Mouse (Mus musculus) hindbrain, embryonic 13.5 days (tissue): ENCODE results near the gene Cd28. TPM values are rescaled to one million over a fixed set of nuclear protein-coding genes. Genes with fewer than 3 reads are reported as not detected.

Experiments used
- ATAC-seq: fragments of 200-750 bp; cut with Nextera tagmentation; 2 replicates; pipeline ENCODE4 v1.8.0; 2017; ENCODE audit warnings: moderate TSS enrichment; ENCODE audit not compliant: low FRiP score
- H3K27ac ChIP-seq: fragments of 300-500 bp; sonication (generic); 2 replicates; pipeline ENCODE4 v1.5.1; 2015; ENCODE audit warnings: inconsistent platforms, mild to moderate bottlenecking, moderate library complexity
- H3K27me3 ChIP-seq: fragments of 300-500 bp; sonication (generic); 2 replicates; pipeline ENCODE4 v1.6.1; 2015; ENCODE audit warnings: mild to moderate bottlenecking, inconsistent platforms
- H3K36me3 ChIP-seq: fragments of 300-500 bp; sonication (generic); 2 replicates; pipeline ENCODE4 v1.6.1; 2015; ENCODE audit warnings: mild to moderate bottlenecking, inconsistent platforms
- H3K4me1 ChIP-seq: fragments of 300-500 bp; sonication (generic); replicated peaks from 2 replicates; pipeline ENCODE4 v1.6.1; 2015; ENCODE audit warnings: inconsistent platforms
- H3K4me2 ChIP-seq: fragments of 300-500 bp; sonication (generic); 2 replicates; pipeline ENCODE4 v1.6.1; 2015; ENCODE audit warnings: inconsistent platforms, mild to moderate bottlenecking, moderate library complexity
- H3K4me3 ChIP-seq: fragments of 300-500 bp; sonication (generic); 2 replicates; pipeline ENCODE4 v1.5.1; 2015; ENCODE audit warnings: mild to moderate bottlenecking, inconsistent platforms
- H3K9ac ChIP-seq: fragments of 300-500 bp; sonication (generic); 2 replicates; pipeline ENCODE4 v1.6.1; 2015; ENCODE audit warnings: mild to moderate bottlenecking, inconsistent platforms
- H3K9me3 ChIP-seq: fragments of 300-500 bp; sonication (generic); 2 replicates; pipeline ENCODE4 v1.6.1; 2016; ENCODE audit warnings: inconsistent platforms
- WGBS: fragments of 180-500 bp; shearing (Covaris S2); methylation state at CpG from one replicate; pipeline ENCODE4 v1.1.7; 2015; 5-methylcytosine and 5-hydroxymethylcytosine counted together
- polyA plus RNA-seq: library from polyadenylated mRNA; unstranded; fragments of >200 nt; fragmentation: Nextera tagmentation; extraction: Ambion mirVana; gene quantifications from 2 replicates; pipeline ENCODE4 v1.2.1, GENCODE M21; 2015

The Cd28 gene
- polyA plus RNA-seq, result 0.10 and 0.19 TPM in 2 replicates

DNA sequence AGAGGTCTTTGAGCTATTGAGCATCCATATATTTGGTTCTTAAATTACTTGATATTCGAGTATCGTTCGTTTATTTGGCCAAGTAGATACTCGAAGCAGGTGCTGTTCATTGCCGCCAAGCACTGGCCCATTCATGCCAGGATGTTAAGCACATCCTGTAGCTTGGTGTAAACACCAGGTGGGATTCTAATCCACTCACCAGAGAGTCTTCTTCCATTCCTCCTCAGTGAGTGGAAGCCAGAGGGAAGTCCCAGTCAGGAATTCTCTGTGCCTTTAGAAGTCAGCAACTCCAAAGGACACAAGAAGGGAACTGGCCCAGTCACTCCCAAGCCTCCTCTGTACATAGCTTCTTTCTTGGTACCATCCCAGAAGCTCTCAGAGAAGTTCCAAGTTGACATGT is at the start of gene Cd28:
TSS of gene Cd28 (plus strand) at position 234 of the 400 bp plus-strand sequence.
- Histone ChIP-seq H3K4me3 (no peak within 1 kb of the TSS), H3K9me3 (no peaks in the 10 kb centered on the region), H3K27ac (no peak within 1 kb of the TSS), H3K36me3 (no peaks in the 10 kb centered on the region), H3K27me3 (no peaks in the 10 kb centered on the region), H3K4me1 (no peaks in the 10 kb centered on the region), H3K4me2 (no peak within 1 kb of the TSS), H3K9ac (no peak within 1 kb of the TSS)
- 93% methylated on average over 5 of the region's 5 CpGs for WGBS
- no peak for ATAC-seq

DNA sequence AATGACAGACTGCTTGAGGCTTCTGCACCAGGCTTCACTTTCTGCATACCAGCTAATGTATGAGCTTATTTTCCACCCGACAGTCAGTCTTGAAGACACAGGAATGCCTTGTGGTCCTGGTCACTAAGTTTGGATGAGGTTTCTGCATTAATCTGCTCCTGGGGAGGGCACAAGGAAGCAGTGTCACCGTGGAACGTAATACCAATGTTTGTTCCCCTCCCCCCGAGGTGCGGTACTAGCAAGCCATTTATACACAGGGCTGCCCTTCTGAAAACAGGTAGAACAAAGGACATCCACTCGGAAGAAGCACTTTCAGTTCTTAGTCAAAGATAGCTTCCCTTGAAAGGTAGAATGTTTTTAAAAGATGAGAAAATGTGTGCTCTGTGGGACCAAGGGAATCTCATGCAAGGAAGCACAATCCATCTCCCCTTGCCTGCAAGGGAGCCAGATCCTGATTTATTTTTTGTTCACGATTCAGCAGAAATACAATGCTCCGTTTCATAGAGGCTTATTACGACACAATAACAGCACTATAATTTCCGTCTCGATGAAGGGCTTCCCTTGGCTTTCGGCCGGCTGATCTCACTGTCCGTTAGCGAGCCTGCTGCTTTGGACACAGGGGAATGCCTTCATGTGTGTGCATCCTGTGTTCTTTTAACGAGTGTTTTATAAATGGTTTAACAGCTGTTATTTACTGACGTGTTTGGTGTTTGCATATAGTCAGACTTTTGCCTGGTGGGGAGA is 48.6 kb upstream of the Cd28 start:
- Histone ChIP-seq H3K4me2 (peak overlapping the region; percentile 34), H3K4me1 (peaks cover 9% of the 10 kb centered on the region), H3K36me3 (no peaks in the 10 kb centered on the region), H3K27ac (peak overlapping the region; percentile 73), H3K9ac (peak overlapping the region; percentile 62), H3K27me3 (no peaks in the 10 kb centered on the region), H3K9me3 (no peaks in the 10 kb centered on the region), H3K4me3 (no peak overlapping the region)
- peak; percentile 43; the same call in 1 of the 2 replicates for ATAC-seq
- WGBS, result 46% methylated on average over 17 of the region's 17 CpGs

DNA sequence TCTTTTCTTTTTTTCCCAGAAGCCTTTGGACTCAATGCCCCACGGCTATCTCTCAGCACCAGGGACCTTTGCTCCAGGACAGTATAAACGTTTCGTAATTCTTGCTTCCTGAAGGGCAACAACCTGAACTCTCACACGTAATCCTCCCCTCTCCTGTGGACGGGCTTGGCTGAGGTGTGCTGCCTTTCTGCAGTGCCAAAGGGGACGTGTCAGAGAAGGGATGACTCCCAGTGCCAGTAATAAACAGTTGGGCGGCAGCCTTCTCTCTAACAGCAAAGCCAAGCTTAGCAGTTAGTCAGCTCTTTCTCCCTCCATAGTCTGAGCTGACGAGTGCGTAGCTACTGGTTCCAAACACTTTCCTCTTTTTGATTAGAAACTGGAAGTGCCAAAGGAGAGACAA is 47.6 kb upstream of the Cd28 start:
- H3K27me3 ChIP-seq, result no peaks in the 10 kb centered on the region
- no peak overlapping the region for H3K4me2 ChIP-seq
- H3K9me3 ChIP-seq, result no peaks in the 10 kb centered on the region
- H3K27ac ChIP-seq, result no peak overlapping the region
- no peak overlapping the region for H3K4me3 ChIP-seq
- no peak overlapping the region for H3K9ac ChIP-seq
- no peaks in the 10 kb centered on the region for H3K36me3 ChIP-seq
- H3K4me1 ChIP-seq, result peaks cover 9% of the 10 kb centered on the region
- ATAC-seq, result no peak
- 78% methylated on average over 9 of the region's 9 CpGs for WGBS

DNA sequence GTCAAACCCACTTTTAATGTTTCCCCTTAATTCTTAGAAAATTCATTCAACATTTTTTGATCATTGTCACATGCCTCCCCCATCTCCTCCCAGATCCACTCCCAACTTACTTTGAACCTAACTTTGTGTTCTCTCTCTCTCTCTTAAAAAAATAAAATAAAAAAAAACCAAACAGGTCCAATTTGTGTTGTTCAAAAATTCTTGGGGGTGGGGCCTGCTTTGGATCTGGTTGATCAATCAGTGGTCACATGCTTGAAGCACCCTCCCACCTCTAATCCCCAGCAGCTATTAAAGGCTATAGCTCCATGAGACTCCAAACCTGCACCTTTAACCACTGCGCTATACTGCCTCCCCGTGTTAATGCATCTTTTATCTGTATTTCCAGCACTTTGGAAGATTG is 46.9 kb upstream of the Cd28 start:
- WGBS, result 94% methylated on average over 2 of the region's 2 CpGs

DNA sequence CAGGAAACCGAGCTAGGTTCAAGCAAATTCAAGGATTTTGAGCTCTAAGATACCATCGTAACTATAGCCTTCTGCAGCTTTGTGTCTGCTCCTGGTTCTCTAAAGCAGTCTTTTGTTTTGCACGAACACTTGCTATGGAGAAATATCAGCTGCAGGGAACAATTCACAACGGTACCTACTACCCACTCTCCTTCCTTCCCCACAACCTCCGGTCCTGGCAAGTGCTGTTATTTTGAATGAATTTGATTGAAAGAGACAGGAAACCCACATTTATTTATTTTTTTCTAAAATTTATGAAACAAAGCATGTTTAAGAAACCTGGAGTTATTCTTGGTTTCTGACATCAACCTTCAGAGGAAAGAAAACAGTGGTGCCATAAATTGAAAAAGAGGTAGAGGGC is 46.4 kb upstream of the Cd28 start:
- ATAC-seq, result no peak
- Histone ChIP-seq H3K27ac (no peak overlapping the region), H3K36me3 (no peaks in the 10 kb centered on the region), H3K9ac (no peak overlapping the region), H3K4me2 (no peak overlapping the region), H3K9me3 (no peaks in the 10 kb centered on the region), H3K27me3 (no peaks in the 10 kb centered on the region), H3K4me3 (no peak overlapping the region), H3K4me1 (peaks cover 9% of the 10 kb centered on the region)
- WGBS, result 79% methylated on average over 5 of the region's 5 CpGs

More for the DNA sequence above, 46.9 kb upstream of the Cd28 start:
- Histone ChIP-seq H3K4me3 (no peak overlapping the region), H3K4me1 (peaks cover 9% of the 10 kb centered on the region), H3K36me3 (no peaks in the 10 kb centered on the region), H3K9ac (no peak overlapping the region), H3K4me2 (no peak overlapping the region), H3K27me3 (no peaks in the 10 kb centered on the region), H3K9me3 (no peaks in the 10 kb centered on the region), H3K27ac (no peak overlapping the region)
- no peak for ATAC-seq

DNA sequence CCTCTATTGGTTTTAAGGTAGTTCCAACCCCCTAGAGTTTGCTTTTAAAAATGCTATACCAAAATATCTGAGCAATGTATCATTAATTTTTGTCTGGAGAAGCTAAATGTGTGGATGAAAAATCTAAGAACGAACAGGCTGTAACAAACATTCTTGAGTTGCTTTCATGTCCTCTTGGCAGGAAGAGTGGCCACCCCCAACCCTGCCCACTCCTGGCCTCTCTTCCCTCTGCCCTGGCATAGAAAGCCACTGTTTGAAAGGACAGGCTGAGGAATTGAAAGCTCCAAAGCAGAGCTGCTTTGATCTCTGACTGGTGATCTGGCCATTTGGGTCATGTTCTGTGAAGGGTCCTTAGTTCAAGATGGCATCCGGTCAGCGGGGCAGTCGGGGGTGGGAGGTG is 32.8 kb upstream of the Cd28 start:
- H3K36me3 ChIP-seq, result no peaks in the 10 kb centered on the region
- no peaks in the 10 kb centered on the region for H3K27me3 ChIP-seq
- H3K4me3 ChIP-seq, result no peak overlapping the region
- no peak overlapping the region for H3K4me2 ChIP-seq
- H3K4me1 ChIP-seq, result no peaks in the 10 kb centered on the region
- 87% methylated on average over 4 of the region's 4 CpGs for WGBS
- ATAC-seq, result no peak
- H3K9ac ChIP-seq, result no peak overlapping the region
- no peak overlapping the region for H3K27ac ChIP-seq
- H3K9me3 ChIP-seq, result no peaks in the 10 kb centered on the region

DNA sequence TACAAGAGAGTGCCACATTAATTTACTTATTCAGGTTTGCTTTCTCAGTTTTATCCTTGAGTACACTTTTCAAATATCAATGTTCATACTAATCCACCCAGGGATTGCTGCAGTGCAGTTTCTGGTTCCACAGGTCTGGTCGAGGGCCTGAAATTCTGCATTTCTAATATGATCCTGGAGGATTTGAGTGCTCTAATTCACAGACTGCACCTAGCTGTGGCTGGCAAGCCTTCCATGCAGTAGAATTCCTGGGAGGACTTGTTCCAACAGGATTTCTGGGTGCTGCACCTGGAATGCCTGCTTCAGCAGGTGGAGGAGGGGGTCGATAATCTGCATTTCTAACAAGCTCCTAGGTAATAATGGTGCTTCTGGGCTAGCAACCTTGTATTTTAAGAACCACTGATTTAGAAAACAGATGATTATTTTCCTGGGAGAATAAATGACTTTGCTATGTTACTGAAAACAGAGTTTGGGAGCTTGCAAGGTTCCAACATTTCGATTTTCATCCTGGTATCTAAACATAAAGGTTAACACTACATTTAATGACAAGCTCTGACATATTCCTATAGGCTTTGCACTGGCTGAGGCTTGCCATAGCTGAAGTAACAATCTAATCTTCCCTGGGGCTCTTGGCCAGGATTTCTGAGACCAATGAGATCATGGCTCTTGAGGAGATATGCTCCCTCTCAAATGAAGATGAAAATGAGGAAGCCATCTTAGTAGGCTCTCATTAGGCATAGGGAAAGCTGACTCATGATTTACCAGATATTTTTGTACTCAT is 20.3 kb upstream of the Cd28 start:
- Histone ChIP-seq H3K9me3 (no peaks in the 10 kb centered on the region), H3K36me3 (no peaks in the 10 kb centered on the region), H3K27me3 (no peaks in the 10 kb centered on the region), H3K27ac (no peak overlapping the region), H3K9ac (no peak overlapping the region), H3K4me3 (no peak overlapping the region), H3K4me2 (no peak overlapping the region), H3K4me1 (no peaks in the 10 kb centered on the region)
- ATAC-seq, result no peak
- 90% methylated on average over 3 of the region's 3 CpGs for WGBS

DNA sequence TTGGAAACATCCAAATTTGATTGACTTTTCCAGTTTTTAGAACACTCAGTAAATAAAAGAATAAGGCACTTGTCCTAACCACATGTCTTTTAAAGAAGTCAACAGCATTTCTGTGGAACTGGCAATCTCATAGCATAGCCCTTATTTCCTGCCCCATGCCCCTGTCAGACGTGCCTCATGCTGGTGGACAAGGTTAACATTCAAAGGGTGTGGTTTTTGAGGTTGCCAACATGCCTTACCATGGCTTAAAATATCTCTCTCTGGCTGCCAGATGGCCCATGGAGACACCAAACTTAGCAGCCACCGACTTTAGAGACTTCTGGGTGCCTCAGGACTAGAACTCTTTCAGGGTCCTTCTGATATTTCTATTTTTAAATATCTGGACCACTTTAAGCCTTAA is 14.0 kb upstream of the Cd28 start:
- no peaks in the 10 kb centered on the region for H3K9me3 ChIP-seq
- no peak overlapping the region for H3K4me3 ChIP-seq
- no peak overlapping the region for H3K27ac ChIP-seq
- ATAC-seq, result no peak
- H3K36me3 ChIP-seq, result no peaks in the 10 kb centered on the region
- WGBS, result 69% methylated on average over 2 of the region's 2 CpGs
- no peaks in the 10 kb centered on the region for H3K4me1 ChIP-seq
- no peak overlapping the region for H3K4me2 ChIP-seq
- no peak overlapping the region for H3K9ac ChIP-seq
- no peaks in the 10 kb centered on the region for H3K27me3 ChIP-seq

DNA sequence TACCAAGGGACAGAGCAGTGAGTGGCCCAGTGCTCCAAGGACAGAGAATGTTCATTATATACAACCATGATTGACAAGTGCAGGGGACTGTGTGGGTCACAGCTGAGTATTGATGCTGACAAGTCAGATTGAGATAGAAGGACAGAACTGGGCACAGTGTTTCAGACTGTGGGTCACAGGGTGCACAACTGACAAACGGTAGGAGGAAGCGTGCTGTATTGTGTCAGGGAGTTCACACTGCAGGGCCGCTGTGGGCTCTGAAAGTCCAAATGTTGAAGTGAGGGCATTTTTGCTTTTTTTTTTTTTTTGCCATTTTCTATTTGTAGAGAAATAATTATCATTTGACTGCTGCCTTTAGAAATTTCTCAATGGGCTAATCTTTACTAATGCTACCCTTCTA is 3.4 kb upstream of the Cd28 start:
- no peak overlapping the region for H3K27ac ChIP-seq
- no peaks in the 10 kb centered on the region for H3K4me1 ChIP-seq
- H3K9me3 ChIP-seq, result no peaks in the 10 kb centered on the region
- H3K4me3 ChIP-seq, result no peak overlapping the region
- 65% methylated on average over 3 of the region's 3 CpGs for WGBS
- no peak overlapping the region for H3K4me2 ChIP-seq
- no peak for ATAC-seq
- H3K27me3 ChIP-seq, result no peaks in the 10 kb centered on the region
- H3K9ac ChIP-seq, result no peak overlapping the region
- H3K36me3 ChIP-seq, result no peaks in the 10 kb centered on the region

DNA sequence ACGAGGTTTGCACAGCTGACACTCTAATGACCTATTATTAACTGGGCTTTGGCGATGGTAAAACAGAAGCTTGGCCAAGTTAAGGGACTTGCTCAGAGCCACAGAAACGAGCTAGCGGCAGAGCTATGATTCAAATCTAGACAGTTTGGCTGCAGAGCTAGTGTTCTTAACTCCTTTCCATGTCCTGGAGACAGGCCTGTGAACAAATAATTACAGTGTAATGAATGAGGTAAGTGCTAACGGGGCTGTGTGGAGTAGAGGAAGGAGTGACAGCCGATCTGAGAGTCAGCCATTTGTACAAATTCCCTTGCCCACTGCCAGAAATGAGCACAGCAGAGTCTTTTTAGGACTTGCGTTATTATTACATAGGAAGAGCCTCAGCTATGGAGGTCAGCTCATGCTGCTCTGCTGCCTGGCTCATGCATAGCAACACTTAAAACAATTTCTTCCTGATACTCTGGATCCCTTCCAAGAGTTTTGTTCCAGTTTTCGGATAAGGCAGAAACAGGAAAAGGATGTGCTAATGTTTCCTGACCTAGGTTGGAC is 876 bp upstream of the Cd28 start:
- H3K9me3 ChIP-seq, result no peaks in the 10 kb centered on the region
- H3K9ac ChIP-seq, result no peak overlapping the region
- H3K27ac ChIP-seq, result no peak overlapping the region
- H3K27me3 ChIP-seq, result no peaks in the 10 kb centered on the region
- no peaks in the 10 kb centered on the region for H3K36me3 ChIP-seq
- H3K4me2 ChIP-seq, result no peak overlapping the region
- no peak overlapping the region for H3K4me3 ChIP-seq
- 70% methylated on average over 8 of the region's 8 CpGs for WGBS
- H3K4me1 ChIP-seq, result no peaks in the 10 kb centered on the region
- no peak for ATAC-seq

DNA sequence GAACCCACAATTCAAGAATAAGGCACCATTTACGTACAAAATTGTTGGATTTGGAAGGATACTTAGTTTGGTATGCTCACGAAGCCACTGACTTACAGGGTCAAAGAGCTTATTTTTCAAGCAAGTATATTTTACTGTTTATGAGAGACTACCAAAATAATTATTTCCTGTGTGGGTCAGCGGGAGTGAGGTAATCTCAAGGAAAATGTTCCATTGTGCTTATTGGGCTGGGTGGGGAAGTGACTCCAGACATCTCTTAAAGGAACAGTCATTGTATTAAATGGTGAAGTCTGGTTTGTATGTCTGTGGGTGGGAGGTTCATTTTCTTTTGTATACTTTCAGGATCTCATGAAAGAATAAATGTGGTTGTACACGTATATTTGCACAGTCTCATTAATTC is 2.0 kb downstream of the Cd28 start:
- Histone ChIP-seq H3K27ac (no peak overlapping the region), H3K27me3 (no peaks in the 10 kb centered on the region), H3K4me1 (no peaks in the 10 kb centered on the region), H3K4me3 (no peak overlapping the region), H3K36me3 (no peaks in the 10 kb centered on the region), H3K4me2 (no peak overlapping the region), H3K9ac (no peak overlapping the region), H3K9me3 (no peaks in the 10 kb centered on the region)
- ATAC-seq, result no peak
- WGBS, result 90% methylated on average over 4 of the region's 4 CpGs

DNA sequence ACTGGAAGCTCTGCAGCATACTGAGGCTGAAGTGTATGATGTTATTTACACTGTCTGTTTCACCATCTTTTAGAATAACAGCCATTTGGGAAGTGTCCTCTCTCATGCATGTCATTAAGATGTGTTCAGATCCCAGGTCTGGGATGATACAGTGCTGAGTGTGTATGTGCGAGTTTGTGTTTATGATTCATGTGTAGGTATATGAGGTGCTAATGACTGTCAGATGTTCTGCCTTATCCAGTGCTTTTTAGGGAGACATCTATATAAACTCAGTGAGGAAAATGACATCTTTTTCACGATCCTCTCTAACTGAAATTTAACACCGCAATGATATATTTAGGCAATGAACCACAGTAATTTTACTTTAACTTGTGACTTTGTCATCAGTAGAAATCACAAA is 7.0 kb downstream of the Cd28 start:
- 96% methylated on average over 3 of the region's 3 CpGs for WGBS
- H3K27ac ChIP-seq, result no peak overlapping the region
- no peak overlapping the region for H3K4me3 ChIP-seq
- no peaks in the 10 kb centered on the region for H3K36me3 ChIP-seq
- H3K4me1 ChIP-seq, result no peaks in the 10 kb centered on the region
- H3K4me2 ChIP-seq, result no peak overlapping the region
- H3K9me3 ChIP-seq, result no peaks in the 10 kb centered on the region
- H3K9ac ChIP-seq, result no peak overlapping the region
- H3K27me3 ChIP-seq, result no peaks in the 10 kb centered on the region
- no peak for ATAC-seq
